In genomic region chrX:102036866-102037361, GRCm38 (mm10) we compare ENCODE assay signal across 11 mouse cellular contexts. TPM values are rescaled to one million over a fixed set of nuclear protein-coding genes. Genes with fewer than 3 reads are reported as not detected.
DNase-seq lines count a peak whose midpoint lies in the region; TF ChIP-seq lines count a peak whose summit lies in the region.
"Had no signal": no experiment of that assay in that cellular context is flagged by ENCODE, and none has a peak within 500 bp of the region (broad histone marks: within the 10 kb centered on the region; RNA-seq: fewer than 3 reads in every experiment).

No protein-coding gene starts in this region.

- peaks cover 12% of the 10 kb centered on the region for H3K4me1 ChIP-seq in cerebellum, adult 2 months (ENCODE audit: control insufficient read depth, insufficient read depth, low read length)

- DNase-seq in heart, adult 11 months: peak; percentile 94
- DNase-seq in heart, postnatal 14 days: no peak
- DNase-seq in 416B (ENCODE audit: low read depth): peak; percentile 93
- peak; percentile 8 for DNase-seq in c-Kit-positive CD71-positive TER-119-positive erythroid progenitor cells, embryonic 14.5 days (ENCODE audit: low spot score)
- peak; percentile 20 to 26 for DNase-seq in lung, postnatal 4 days
- no peak for DNase-seq in layer of hippocampus, adult 11-12 months (ENCODE audit: low spot score)
- DNase-seq in frontal cortex, postnatal 36 days (ENCODE audit: low spot score in 2 of 2): no peak
- no peak for DNase-seq in cerebellum, adult 2 months
- DNase-seq: B cell, adult 2 months had no signal

- no peak for TF ChIP-seq POLR2A in cerebellum, adult 2 months (IDR thresholded peaks at IDR 0.05; ENCODE audit: borderline replicate concordance, insufficient read depth, low read length)

- intact Hi-C loops in heart, postnatal 14 days (cut with DNase I): no loop called here

- H3K4me3 ChIP-seq in cerebellum, adult 2 months (replicated peaks; ENCODE audit: insufficient read depth, low read depth, low read length): no peak overlapping the region
- H3K4me3 ChIP-seq: forebrain, embryonic 10.5 days had no signal

- no peaks in the 10 kb centered on the region for H3K27me3 ChIP-seq in cerebellum, adult 2 months (ENCODE audit: control insufficient read depth, insufficient read depth, low read length)

- no peak overlapping the region for H3K27ac ChIP-seq in cerebellum, adult 2 months (ENCODE audit: insufficient read depth, low read length)
- H3K27ac ChIP-seq: forebrain, embryonic 10.5 days; hindbrain, postnatal 0 days had no signal

- TF ChIP-seq CTCF in cerebellum, adult 2 months (IDR thresholded peaks at IDR 0.05; ENCODE audit: borderline replicate concordance, insufficient read depth, low read depth, low read length): no peak

- 78% methylated on average over 3 of the region's 3 CpGs for WGBS in cerebellum, adult 2 months

RNA-seq across cellular contexts. Expression of gene Rtl5, which starts 34.2 kb away (rescaled TPM):
- 1 to 10 TPM; 1.6 to 2.7 TPM for total RNA-seq in heart, postnatal 14 days (2021)
- 14.7 and 16.1 TPM in 2 replicates for polyA plus RNA-seq in cerebellum, adult 2 months (2012; rRNA removed)

Comparison
In these comparisons a context has a peak if more than half of its experiments do, and no peak if none do; other contexts are left out.
1. DNase-seq: peak in heart, adult 11 months (single experiment), 416B (single experiment), c-Kit-positive CD71-positive TER-119-positive erythroid progenitor cells, embryonic 14.5 days (single experiment) and lung, postnatal 4 days (2 of 2); none in heart, postnatal 14 days (0 of 2), layer of hippocampus, adult 11-12 months (single experiment), frontal cortex, postnatal 36 days (0 of 2) and cerebellum, adult 2 months (0 of 2).